Mouse (Mus musculus) stomach, embryonic 16.5 days (tissue): Measurements from ENCODE around the gene Zbtb16. TPM values are rescaled to one million over a fixed set of nuclear protein-coding genes. Genes with fewer than 3 reads are reported as not detected.

Experiments
- ATAC-seq: fragments of 200-750 bp; cut with Nextera tagmentation; 2 replicates; pipeline ENCODE4 v1.8.0; 2017; ENCODE audit warnings: moderate number of reproducible peaks, moderate TSS enrichment; ENCODE audit not compliant: insufficient read depth, low FRiP score
- H3K27ac ChIP-seq: fragments of 300-500 bp; sonication (generic); 2 replicates; pipeline ENCODE4 v1.5.1; 2014; ENCODE audit warnings: low read length
- H3K27me3 ChIP-seq: fragments of 300-500 bp; sonication (generic); 2 replicates; pipeline ENCODE4 v1.6.1; 2014; ENCODE audit warnings: low read length, control low read depth, mixed read lengths; ENCODE audit not compliant: control insufficient read depth, insufficient read depth
- H3K36me3 ChIP-seq: fragments of 300-500 bp; sonication (generic); 2 replicates; pipeline ENCODE4 v1.6.1; 2014; ENCODE audit warnings: low read length; ENCODE audit not compliant: control insufficient read depth, insufficient read depth
- H3K4me1 ChIP-seq: fragments of 300-500 bp; sonication (generic); 2 replicates; pipeline ENCODE4 v1.6.1; 2014; ENCODE audit warnings: low read length, control low read depth, mixed read lengths; ENCODE audit not compliant: control insufficient read depth, insufficient read depth
- H3K4me2 ChIP-seq: fragments of 300-500 bp; sonication (generic); 2 replicates; pipeline ENCODE4 v1.6.1; 2014; ENCODE audit warnings: low read depth, low read length, mixed read lengths
- H3K4me3 ChIP-seq: fragments of 300-500 bp; sonication (generic); replicated peaks from 2 replicates; pipeline ENCODE4 v1.5.1; 2014; ENCODE audit warnings: mild to moderate bottlenecking, low read length
- H3K9ac ChIP-seq: fragments of 300-500 bp; sonication (generic); 2 replicates; pipeline ENCODE4 v1.6.1; 2014; ENCODE audit warnings: low read length
- H3K9me3 ChIP-seq: fragments of 300-500 bp; sonication (generic); replicated peaks from 2 replicates; pipeline ENCODE4 v1.6.1; 2016; ENCODE audit warnings: low read length, control low read depth; ENCODE audit not compliant: control insufficient read depth
- WGBS: fragments of 180-500 bp; shearing (Covaris S2); extraction: QIAGEN DNeasy Blood & Tissue Kit; methylation state at CpG from one replicate; pipeline ENCODE4 v1.1.7; 2014; 5-methylcytosine and 5-hydroxymethylcytosine counted together
- polyA plus RNA-seq: library from polyadenylated mRNA; unstranded; fragments of >200 nt; fragmentation: Nextera tagmentation; extraction: Ambion mirVana; gene quantifications from 2 replicates; pipeline ENCODE4 v1.2.1, GENCODE M21; 2015

Zbtb16 gene
- polyA plus RNA-seq, 1 experiment from 2014 or later = 5.1 TPM

DNA sequence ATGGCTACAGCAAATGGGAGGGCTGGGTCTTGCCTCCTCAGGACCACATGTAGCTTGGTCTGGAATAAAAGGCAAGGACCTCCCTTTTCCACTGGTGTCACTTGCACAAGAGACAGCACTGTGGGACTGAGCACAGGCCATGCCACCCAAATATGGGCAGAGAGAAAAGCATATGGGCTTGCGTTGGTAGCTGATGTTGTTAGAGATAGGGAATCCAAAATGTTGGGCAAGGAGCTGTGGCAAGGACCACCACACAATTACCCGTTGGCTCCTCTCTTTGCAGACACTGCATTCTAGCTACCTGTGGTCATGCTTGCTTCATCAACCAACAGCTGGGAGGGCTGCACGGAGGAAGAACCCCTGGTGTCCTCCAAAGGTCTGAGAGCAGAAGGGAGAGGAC lies 169.3 kb downstream of the Zbtb16 start:
- 80% methylated on average over 3 of the region's 3 CpGs for WGBS
- H3K27me3 ChIP-seq = no peaks in the 10 kb centered on the region; the same call in 1 of the 2 replicates
- H3K36me3 ChIP-seq = no peaks in the 10 kb centered on the region
- no peaks in the 10 kb centered on the region for H3K9me3 ChIP-seq
- no peak overlapping the region for H3K4me2 ChIP-seq
- no peak overlapping the region for H3K4me3 ChIP-seq
- ATAC-seq = no peak
- H3K27ac ChIP-seq = no peak overlapping the region
- H3K4me1 ChIP-seq = peaks cover 9% of the 10 kb centered on the region
- H3K9ac ChIP-seq = no peak overlapping the region

DNA sequence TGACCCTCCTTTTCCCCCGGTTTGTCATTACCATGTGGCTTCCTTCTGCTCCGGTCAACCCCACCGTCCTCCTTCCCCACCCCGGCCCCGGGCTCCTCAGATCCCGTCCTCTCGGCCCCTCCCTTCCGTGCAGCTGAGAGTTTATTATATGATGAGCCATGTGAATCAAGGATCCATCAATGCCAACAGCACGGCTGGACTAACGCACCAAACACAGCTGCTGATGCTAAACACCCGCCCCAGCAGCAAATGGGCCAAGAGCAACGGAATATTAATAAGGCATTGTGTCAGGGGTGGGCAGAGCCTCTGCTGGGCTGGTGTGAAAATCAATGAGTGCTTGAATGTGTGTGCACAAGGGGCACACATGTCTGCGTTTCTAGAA lies 173.0 kb downstream of the Zbtb16 start:
- 0 out of 2 replicates have a peak overlapping the region, but pooled peaks have one; percentile 24 for H3K9ac ChIP-seq
- H3K4me2 ChIP-seq = 0 out of 2 replicates have a peak overlapping the region, but pooled peaks have one; percentile 6
- no peak overlapping the region for H3K4me3 ChIP-seq
- no peaks in the 10 kb centered on the region for H3K27me3 ChIP-seq
- H3K27ac ChIP-seq = no peak overlapping the region
- WGBS = 24% methylated on average over 13 of the region's 13 CpGs
- no peaks in the 10 kb centered on the region for H3K36me3 ChIP-seq
- peaks cover 4% of the 10 kb centered on the region; the same call in 1 of the 2 replicates for H3K9me3 ChIP-seq
- H3K4me1 ChIP-seq = peaks cover 9% of the 10 kb centered on the region
- peak; percentile 41; the same call in 1 of the 2 replicates for ATAC-seq

DNA sequence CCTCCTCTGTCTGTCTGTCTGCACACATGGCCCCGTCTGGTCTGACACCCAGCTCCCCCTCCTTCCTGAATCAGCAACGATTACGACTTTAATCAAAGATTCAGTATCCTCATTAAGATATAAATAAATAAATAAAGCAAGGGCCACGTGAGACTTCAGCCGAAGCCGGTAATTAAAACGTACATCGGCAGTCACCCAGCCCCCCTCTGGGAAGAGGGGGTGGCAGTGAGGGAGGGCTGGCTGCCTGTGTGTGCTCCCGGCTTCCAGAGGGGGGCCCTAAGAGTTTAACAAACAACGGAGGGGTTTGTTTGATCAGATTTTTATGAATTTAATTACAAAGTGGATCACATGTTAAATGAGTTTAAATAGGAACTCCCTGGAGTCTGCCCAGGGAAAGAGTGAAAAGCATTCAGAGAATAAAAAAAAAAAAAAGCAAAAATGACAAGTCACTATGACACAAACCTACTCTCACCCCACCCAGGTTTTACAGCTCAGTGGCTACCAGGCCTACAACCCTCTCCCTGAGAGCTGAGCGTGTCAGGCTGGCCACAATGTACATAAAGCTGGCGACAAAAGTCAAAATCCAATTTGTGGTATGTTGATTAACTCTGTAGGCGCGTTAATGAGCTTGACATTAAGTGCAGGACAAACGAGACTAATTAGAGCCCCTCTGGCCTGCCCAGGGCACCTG lies 173.5 kb downstream of the Zbtb16 start:
- peaks cover 9% of the 10 kb centered on the region for H3K4me1 ChIP-seq
- no peak overlapping the region for H3K4me3 ChIP-seq
- H3K9me3 ChIP-seq = peaks cover 4% of the 10 kb centered on the region; the same call in 1 of the 2 replicates
- H3K9ac ChIP-seq = 0 out of 2 replicates have a peak overlapping the region, but pooled peaks have one; percentile 24
- 0 out of 2 replicates have a peak overlapping the region, but pooled peaks have one; percentile 6 for H3K4me2 ChIP-seq
- 38% methylated on average over 15 of the region's 15 CpGs for WGBS
- no peak overlapping the region for H3K27ac ChIP-seq
- no peaks in the 10 kb centered on the region for H3K36me3 ChIP-seq
- no peaks in the 10 kb centered on the region for H3K27me3 ChIP-seq
- ATAC-seq = no peak

DNA sequence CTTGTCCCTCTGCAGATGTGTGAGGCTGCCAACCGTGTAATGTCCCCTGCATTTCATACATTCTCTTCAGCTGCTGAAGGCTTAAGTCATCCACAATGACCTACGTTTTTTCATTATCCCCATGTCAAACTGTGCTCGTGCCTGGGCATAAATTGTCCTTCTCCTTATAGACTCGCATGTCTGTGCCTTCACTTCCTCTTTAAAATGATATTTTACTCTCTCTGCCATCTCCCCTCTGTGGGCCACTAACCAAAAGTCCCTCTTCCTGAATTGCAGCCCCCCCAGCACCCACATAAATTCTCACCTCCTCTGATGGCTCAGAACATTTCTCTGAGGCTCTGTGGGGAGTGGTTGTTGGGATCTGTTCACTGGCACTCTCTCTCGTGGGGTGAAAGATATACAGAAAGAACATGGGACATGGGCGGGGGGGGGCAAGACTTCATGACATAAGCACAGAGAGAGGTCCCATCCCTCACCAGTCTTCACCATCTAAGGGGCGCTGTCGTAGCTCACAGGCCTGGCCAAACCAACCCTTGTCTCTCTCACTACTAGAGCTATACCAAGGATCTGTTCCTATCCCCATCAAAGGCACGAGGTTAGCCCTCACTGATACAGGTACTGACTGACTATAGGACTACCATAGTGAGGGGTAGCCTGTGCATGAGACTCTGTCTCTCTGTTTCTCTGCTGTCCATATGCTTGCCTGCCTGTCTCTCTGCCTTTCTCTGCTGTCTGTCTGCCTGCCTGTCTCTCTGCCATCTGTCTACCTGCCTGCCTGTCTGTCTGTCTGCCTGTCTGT lies 174.6 kb downstream of the Zbtb16 start:
- WGBS = 73% methylated on average over 9 of the region's 9 CpGs
- H3K9me3 ChIP-seq = peaks cover 4% of the 10 kb centered on the region; the same call in 1 of the 2 replicates
- H3K36me3 ChIP-seq = no peaks in the 10 kb centered on the region
- no peak overlapping the region for H3K9ac ChIP-seq
- ATAC-seq = no peak
- no peak overlapping the region for H3K4me2 ChIP-seq
- no peak overlapping the region for H3K27ac ChIP-seq
- H3K4me1 ChIP-seq = peaks cover 9% of the 10 kb centered on the region
- H3K4me3 ChIP-seq = no peak overlapping the region
- H3K27me3 ChIP-seq = no peaks in the 10 kb centered on the region

DNA sequence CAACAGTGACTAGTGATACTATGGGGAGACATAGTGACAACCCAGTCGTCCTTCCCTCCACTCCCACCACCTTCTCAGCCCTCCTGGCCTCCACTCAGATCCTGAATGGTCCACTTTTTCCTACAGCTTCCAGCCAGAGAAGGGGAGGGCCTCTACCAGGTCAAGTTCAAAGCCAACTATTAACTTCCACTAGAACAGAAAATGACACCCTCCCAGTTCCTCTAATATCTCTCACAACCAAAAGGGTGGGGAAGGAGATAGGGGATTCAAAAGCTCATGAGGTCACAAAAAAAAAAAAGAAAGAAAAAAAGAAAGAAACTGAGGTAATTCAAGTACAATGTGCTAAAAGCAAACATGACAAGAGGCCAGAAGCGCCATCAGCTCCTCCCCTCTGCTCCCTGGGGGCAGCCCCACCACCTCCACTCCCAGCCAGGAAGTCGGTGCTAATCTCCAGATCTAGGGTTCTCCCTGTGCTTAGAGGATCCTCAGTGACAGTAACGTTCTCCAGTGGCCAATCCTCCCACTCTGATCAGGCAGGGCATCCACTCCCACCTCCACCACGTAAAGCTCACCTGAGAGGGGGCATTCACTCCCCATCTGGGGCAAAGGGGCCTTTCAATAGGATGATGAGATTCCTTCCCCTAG lies 180.4 kb downstream of the Zbtb16 start:
- no peak overlapping the region for H3K27ac ChIP-seq
- H3K4me1 ChIP-seq = 0 out of 2 replicates have a peak, but pooled peaks cover 4% of the 10 kb centered on the region
- H3K4me3 ChIP-seq = no peak overlapping the region
- H3K9ac ChIP-seq = no peak overlapping the region
- no peaks in the 10 kb centered on the region for H3K36me3 ChIP-seq
- ATAC-seq = no peak
- H3K27me3 ChIP-seq = no peaks in the 10 kb centered on the region; the same call in 1 of the 2 replicates
- peaks cover 4% of the 10 kb centered on the region; the same call in 1 of the 2 replicates for H3K9me3 ChIP-seq
- whole genome bisulfite sequencing = 27% methylated on average over 5 of the region's 5 CpGs
- no peak overlapping the region for H3K4me2 ChIP-seq

DNA sequence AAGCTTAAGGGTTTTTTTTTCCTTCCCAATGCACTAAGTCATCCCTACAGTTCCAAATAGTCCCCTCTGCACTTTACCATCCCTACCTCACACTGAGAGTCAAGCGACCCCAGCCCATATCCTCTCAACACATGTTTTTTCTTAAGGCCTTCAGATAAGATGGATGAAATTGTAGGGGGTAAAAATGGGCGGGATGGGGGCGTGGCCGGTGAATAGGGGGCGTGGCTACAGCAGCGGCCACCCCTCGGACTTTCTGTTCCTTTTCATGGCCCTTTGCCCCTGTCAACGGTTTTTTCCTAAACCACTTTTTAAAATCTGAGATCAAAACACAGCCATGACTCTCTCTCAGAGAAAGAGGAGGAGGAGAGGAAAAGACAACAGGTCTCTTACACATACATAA lies 181.3 kb downstream of the Zbtb16 start:
- no peak for ATAC-seq
- H3K9me3 ChIP-seq = peaks cover 4% of the 10 kb centered on the region; the same call in 1 of the 2 replicates
- H3K27me3 ChIP-seq = no peaks in the 10 kb centered on the region; the same call in 1 of the 2 replicates
- no peak overlapping the region for H3K27ac ChIP-seq
- H3K4me3 ChIP-seq = no peak overlapping the region
- H3K9ac ChIP-seq = no peak overlapping the region
- H3K36me3 ChIP-seq = no peaks in the 10 kb centered on the region
- WGBS = 17% methylated on average over 8 of the region's 8 CpGs
- H3K4me1 ChIP-seq = 0 out of 2 replicates have a peak, but pooled peaks cover 4% of the 10 kb centered on the region
- H3K4me2 ChIP-seq = no peak overlapping the region

DNA sequence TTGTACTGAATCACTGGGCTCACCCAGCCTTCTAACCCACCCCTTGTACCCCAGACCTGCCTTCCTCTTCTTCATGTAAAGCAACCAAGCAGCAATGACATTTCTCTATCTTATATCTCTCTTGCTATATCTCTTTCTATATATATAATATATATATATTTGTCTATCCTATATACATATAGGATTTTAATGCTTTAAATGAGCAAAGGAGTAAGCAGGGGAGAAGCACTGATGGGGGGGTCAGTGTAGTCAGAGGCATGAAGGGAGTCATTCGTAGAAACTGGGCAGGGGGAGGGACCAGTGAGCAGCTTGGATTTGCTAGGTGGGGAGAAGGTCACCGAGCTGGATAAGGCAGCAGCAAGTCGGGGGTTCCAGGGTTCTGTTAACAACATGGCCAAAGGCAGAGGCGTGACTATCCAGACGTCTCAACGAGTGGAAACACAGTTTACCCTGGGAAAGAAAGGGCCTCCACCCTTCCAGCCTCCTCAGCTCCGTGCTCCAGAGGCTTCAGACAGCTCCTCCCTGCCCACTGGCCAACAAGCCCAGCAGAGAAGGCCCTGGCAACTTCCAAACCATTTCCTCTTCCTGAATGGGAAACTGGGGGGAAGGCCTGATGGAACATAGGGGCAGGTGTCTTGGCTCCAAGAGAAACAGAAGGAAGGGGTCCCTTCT lies 182.5 kb downstream of the Zbtb16 start:
- H3K4me1 ChIP-seq = peaks cover 14% of the 10 kb centered on the region

DNA sequence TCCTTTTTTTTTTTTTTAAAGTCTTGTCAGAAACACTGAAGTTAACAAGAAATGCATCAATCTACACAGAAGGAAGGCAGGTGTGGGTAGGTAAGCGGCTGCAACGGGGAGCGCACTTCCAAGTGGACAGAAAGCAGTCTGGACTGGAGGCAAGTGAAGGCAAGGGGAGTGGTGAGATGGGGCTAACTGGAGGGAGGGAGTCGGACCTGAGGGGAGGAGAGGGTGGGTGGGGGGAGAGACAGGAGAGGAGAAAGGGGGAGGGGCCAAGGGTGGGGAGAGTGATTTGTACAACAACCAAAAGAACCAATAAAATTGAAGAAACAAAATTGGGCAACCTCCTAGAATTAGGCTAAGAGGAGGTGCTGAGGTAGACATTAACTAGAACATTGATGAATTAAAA lies 184.0 kb downstream of the Zbtb16 start:
- ATAC-seq = no peak
- H3K9me3 ChIP-seq = no peaks in the 10 kb centered on the region
- WGBS = 59% methylated on average over 4 of the region's 4 CpGs
- no peaks in the 10 kb centered on the region for H3K36me3 ChIP-seq
- H3K4me2 ChIP-seq = no peak overlapping the region
- no peaks in the 10 kb centered on the region; the same call in 1 of the 2 replicates for H3K27me3 ChIP-seq
- H3K27ac ChIP-seq = no peak overlapping the region
- no peak overlapping the region for H3K4me3 ChIP-seq
- peaks cover 18% of the 10 kb centered on the region for H3K4me1 ChIP-seq
- no peak overlapping the region for H3K9ac ChIP-seq

More for the DNA sequence above, 182.5 kb downstream of the Zbtb16 start:
- no peak overlapping the region for H3K27ac ChIP-seq
- H3K36me3 ChIP-seq = no peaks in the 10 kb centered on the region
- H3K4me3 ChIP-seq = no peak overlapping the region
- no peak for ATAC-seq
- H3K4me2 ChIP-seq = no peak overlapping the region
- H3K9me3 ChIP-seq = no peaks in the 10 kb centered on the region
- H3K9ac ChIP-seq = no peak overlapping the region
- 40% methylated on average over 7 of the region's 7 CpGs for WGBS
- no peaks in the 10 kb centered on the region; the same call in 1 of the 2 replicates for H3K27me3 ChIP-seq
